Comparison of ENCODE assay signal across 8 mouse cellular contexts in the genomic region with DNA sequence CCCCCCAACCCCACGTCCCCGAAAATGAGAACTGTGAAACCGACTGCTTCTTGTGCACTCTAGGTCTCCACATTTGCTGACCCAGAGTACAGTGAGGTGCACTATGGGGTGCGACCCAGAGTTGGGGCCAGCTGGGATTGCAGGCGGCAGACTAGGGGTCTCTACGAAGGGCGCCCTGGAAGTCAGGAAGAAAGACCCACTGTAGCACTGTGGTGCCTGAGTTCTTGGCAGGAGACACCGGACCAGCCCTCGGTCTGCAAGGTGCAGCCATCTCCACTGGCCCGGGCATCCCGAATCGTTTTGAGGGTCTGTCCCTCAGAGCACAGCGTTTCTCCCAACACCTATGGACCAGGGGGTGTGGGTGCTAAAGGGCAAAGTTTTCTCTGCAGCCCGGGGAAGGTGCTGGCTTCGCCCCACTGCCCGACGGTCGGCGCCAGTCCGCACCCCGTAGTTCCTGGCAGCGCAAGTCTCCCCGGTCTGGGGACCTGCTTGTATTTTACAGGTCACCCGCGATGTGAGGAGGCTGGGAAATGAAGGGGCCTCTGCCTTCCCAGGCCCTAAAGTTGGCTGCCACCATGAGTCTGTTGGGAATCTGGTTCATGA. TPM values are rescaled to one million over a fixed set of nuclear protein-coding genes. Genes with fewer than 3 reads are reported as not detected.
A peak's percentile ranks its signal among the peaks of the same experiment; 100 is the strongest.
DNase-seq lines count a peak whose midpoint lies in the region; ATAC-seq and TF ChIP-seq lines count a peak whose summit lies in the region.

No protein-coding gene starts in this region.

- H3K36me3 ChIP-seq in heart, embryonic 10.5 days: no peaks in the 10 kb centered on the region
- no peaks in the 10 kb centered on the region for H3K36me3 ChIP-seq in hindbrain, embryonic 16.5 days (ENCODE audit: control insufficient read depth, insufficient read depth, low read length)
- no peaks in the 10 kb centered on the region for H3K36me3 ChIP-seq in midbrain, embryonic 11.5 days (ENCODE audit: control insufficient read depth, insufficient read depth, low read length)

- no peak for TF ChIP-seq POLR2A in bone marrow macrophage, adult 2 months (IDR thresholded peaks at IDR 0.05; ENCODE audit: borderline replicate concordance, low read depth, low read length)

- H3K9ac ChIP-seq in hindbrain, embryonic 16.5 days (ENCODE audit: low read depth, low read length): no peak overlapping the region
- H3K9ac ChIP-seq in midbrain, embryonic 11.5 days (ENCODE audit: low read length): no peak overlapping the region

- no peak for TF ChIP-seq CTCF in bone marrow macrophage, adult 2 months (IDR thresholded peaks at IDR 0.05; ENCODE audit: low read depth, low read length)

- whole genome bisulfite sequencing in heart, embryonic 10.5 days: 2% methylated on average over 25 of the region's 25 CpGs
- WGBS in hindbrain, embryonic 16.5 days: 2% methylated on average over 25 of the region's 25 CpGs
- under 1% methylated on average over 25 of the region's 25 CpGs for WGBS in midbrain, embryonic 11.5 days

- no peaks in the 10 kb centered on the region for H3K9me3 ChIP-seq in heart, embryonic 10.5 days
- no peaks in the 10 kb centered on the region for H3K9me3 ChIP-seq in hindbrain, embryonic 16.5 days (ENCODE audit: control insufficient read depth, low read length)
- H3K9me3 ChIP-seq in midbrain, embryonic 11.5 days (ENCODE audit: control insufficient read depth, low read length): no peaks in the 10 kb centered on the region

- 0 out of 2 replicates have a peak, but pooled peaks have one; percentile 22 for ATAC-seq in hindbrain, embryonic 16.5 days
- peak; percentile 3; the same call in 1 of the 2 replicates for ATAC-seq in midbrain, embryonic 11.5 days (ENCODE audit: low FRiP score)

- peak overlapping the region; percentile 56 for H3K4me3 ChIP-seq in heart, embryonic 10.5 days
- H3K4me3 ChIP-seq in bone marrow macrophage, adult 2 months (ENCODE audit: insufficient read depth, low read length): peak overlapping the region; percentile 47
- H3K4me3 ChIP-seq in hindbrain, embryonic 16.5 days (ENCODE audit: low read length): peak overlapping the region; percentile 37
- peak overlapping the region; percentile 29 for H3K4me3 ChIP-seq in midbrain, embryonic 11.5 days (ENCODE audit: low read depth, low read length)

- peaks cover 92% of the 10 kb centered on the region for H3K27me3 ChIP-seq in heart, embryonic 10.5 days (ENCODE audit: insufficient read depth, poor library complexity, severe bottlenecking)
- peaks cover 54% of the 10 kb centered on the region for H3K27me3 ChIP-seq in hindbrain, embryonic 16.5 days (replicated peaks; ENCODE audit: control insufficient read depth, insufficient read depth, low read length)
- H3K27me3 ChIP-seq in midbrain, embryonic 11.5 days (ENCODE audit: control insufficient read depth, insufficient read depth, low read length): peaks cover 78% of the 10 kb centered on the region

- H3K27ac ChIP-seq in heart, embryonic 10.5 days: peak overlapping the region; percentile 65
- H3K27ac ChIP-seq in bone marrow macrophage, adult 2 months (ENCODE audit: insufficient read depth, low read depth, low read length): no peak overlapping the region
- no peak overlapping the region for H3K27ac ChIP-seq in hindbrain, embryonic 16.5 days (ENCODE audit: low read depth, low read length)
- H3K27ac ChIP-seq in midbrain, embryonic 11.5 days (ENCODE audit: low read depth, low read length): no peak overlapping the region

- no peak for DNase-seq in heart, embryonic 10.5 days (ENCODE audit: low spot score)
- no peak for DNase-seq in heart, adult 8-10 months (ENCODE audit: low spot score)
- peak; percentile 96 for DNase-seq in midbrain, embryonic 11.5 days (ENCODE audit: low spot score, missing footprints)
- DNase-seq in cerebellum, adult 8-10 months: no peak
- DNase-seq in adrenal gland, postnatal 25 days: no peak
- no peak for DNase-seq in thymus, adult 18-20 months

- H3K4me2 ChIP-seq in hindbrain, embryonic 16.5 days (ENCODE audit: low read length): peak overlapping the region; percentile 67
- peak overlapping the region; percentile 50 for H3K4me2 ChIP-seq in midbrain, embryonic 11.5 days

- H3K4me1 ChIP-seq in heart, embryonic 10.5 days: peaks cover 50% of the 10 kb centered on the region
- H3K4me1 ChIP-seq in bone marrow macrophage, adult 2 months (ENCODE audit: control insufficient read depth, insufficient read depth, low read length): peaks cover 2% of the 10 kb centered on the region; the same call in 1 of the 2 replicates
- H3K4me1 ChIP-seq in hindbrain, embryonic 16.5 days (ENCODE audit: control insufficient read depth, insufficient read depth, low read depth, low read length): peaks cover 20% of the 10 kb centered on the region
- peaks cover 17% of the 10 kb centered on the region for H3K4me1 ChIP-seq in midbrain, embryonic 11.5 days (ENCODE audit: control insufficient read depth, insufficient read depth, low read length)

RNA-seq across cellular contexts. Expression of gene Foxc1, which starts 4.6 kb away (rescaled TPM):
- 1.4 and 2.0 TPM in 2 replicates for polyA plus RNA-seq in heart, embryonic 10.5 days (2016; fragmentation: Nextera tagmentation; extraction: Ambion mirVana)
- 1 to 10 TPM; 4.4 to 6.1 (median 4.9) TPM for total RNA-seq in heart, adult 8-10 months (2022)
- polyA plus RNA-seq in bone marrow macrophage, adult 2 months (2012; ENCODE audit: insufficient read depth, insufficient read length, missing spikeins): 0.09 TPM in 1 of 2 replicates, not detected in the other
- 0.63 and 0.84 TPM in 2 replicates for polyA plus RNA-seq in hindbrain, embryonic 16.5 days (2015; fragmentation: Nextera tagmentation; extraction: Ambion mirVana)
- polyA plus RNA-seq in midbrain, embryonic 11.5 days (2014; fragmentation: Nextera tagmentation; extraction: Ambion mirVana): 6.5 and 7.0 TPM in 2 replicates
- total RNA-seq in adrenal gland, postnatal 25 days (2021): 7.3 and 8.1 TPM in 2 replicates
